ENCODE assay signal across 11 mouse cellular contexts in genomic region chr16:26082831-26083230, GRCm38 (mm10). TPM values are rescaled to one million over a fixed set of nuclear protein-coding genes. Genes with fewer than 3 reads are reported as not detected.
DNase-seq lines count a peak whose midpoint lies in the region; ATAC-seq lines count a peak whose summit lies in the region.
"Had no signal": no experiment of that assay in that cellular context is flagged by ENCODE, and none has a peak within 500 bp of the region (broad histone marks: within the 10 kb centered on the region; RNA-seq: fewer than 3 reads in every experiment).

No protein-coding gene starts in this region.

- intact Hi-C loops in left cerebral cortex, postnatal 14 days (cut with DNase I), result no loop called here

- H3K9ac ChIP-seq in hindbrain, embryonic 16.5 days (ENCODE audit: low read depth, low read length), result no peak overlapping the region
- no peak overlapping the region for H3K9ac ChIP-seq in hindbrain, embryonic 12.5 days
- H3K9ac ChIP-seq in kidney, embryonic 15.5 days, result no peak overlapping the region
- H3K9ac ChIP-seq: hindbrain, embryonic 15.5 days had no signal

- no peaks in the 10 kb centered on the region for H3K27me3 ChIP-seq in hindbrain, embryonic 16.5 days (replicated peaks; ENCODE audit: control insufficient read depth, insufficient read depth, low read length)
- no peaks in the 10 kb centered on the region for H3K27me3 ChIP-seq in hindbrain, embryonic 12.5 days
- no peaks in the 10 kb centered on the region for H3K27me3 ChIP-seq in kidney, embryonic 15.5 days
- H3K27me3 ChIP-seq: hindbrain, embryonic 15.5 days; megakaryocyte, embryonic 14.5 days had no signal

- H3K27ac ChIP-seq in hindbrain, embryonic 16.5 days (ENCODE audit: low read depth, low read length), result no peak overlapping the region
- no peak overlapping the region for H3K27ac ChIP-seq in hindbrain, embryonic 12.5 days
- peak overlapping the region; percentile 63 for H3K27ac ChIP-seq in kidney, embryonic 15.5 days
- H3K27ac ChIP-seq: hindbrain, embryonic 15.5 days had no signal

- 75% methylated on average over 1 of the region's 1 CpGs for WGBS in hindbrain, embryonic 16.5 days
- WGBS in hindbrain, embryonic 12.5 days, result 87% methylated on average over 1 of the region's 1 CpGs
- 57% methylated on average over 1 of the region's 1 CpGs for WGBS in kidney, embryonic 15.5 days

- H3K4me1 ChIP-seq in hindbrain, embryonic 16.5 days (ENCODE audit: control insufficient read depth, insufficient read depth, low read depth, low read length), result no peaks in the 10 kb centered on the region
- peaks cover 11% of the 10 kb centered on the region for H3K4me1 ChIP-seq in hindbrain, embryonic 12.5 days
- peaks cover 38% of the 10 kb centered on the region for H3K4me1 ChIP-seq in kidney, embryonic 15.5 days

- H3K4me3 ChIP-seq in hindbrain, embryonic 16.5 days (ENCODE audit: low read length), result no peak overlapping the region
- H3K4me3 ChIP-seq in hindbrain, embryonic 12.5 days, result no peak overlapping the region
- no peak overlapping the region for H3K4me3 ChIP-seq in kidney, embryonic 15.5 days (replicated peaks)
- H3K4me3 ChIP-seq: hindbrain, embryonic 15.5 days; megakaryocyte, embryonic 14.5 days had no signal

- H3K4me2 ChIP-seq in hindbrain, embryonic 16.5 days (ENCODE audit: low read length), result no peak overlapping the region
- H3K4me2 ChIP-seq in hindbrain, embryonic 12.5 days (replicated peaks), result no peak overlapping the region
- no peak overlapping the region for H3K4me2 ChIP-seq in kidney, embryonic 15.5 days
- H3K4me2 ChIP-seq: hindbrain, embryonic 15.5 days had no signal

- no peaks in the 10 kb centered on the region for H3K9me3 ChIP-seq in hindbrain, embryonic 16.5 days (ENCODE audit: control insufficient read depth, low read length)
- no peaks in the 10 kb centered on the region for H3K9me3 ChIP-seq in hindbrain, embryonic 12.5 days (replicated peaks)
- H3K9me3 ChIP-seq in kidney, embryonic 15.5 days (replicated peaks), result no peaks in the 10 kb centered on the region
- H3K9me3 ChIP-seq: hindbrain, embryonic 15.5 days; megakaryocyte, embryonic 14.5 days had no signal

- ATAC-seq in hindbrain, embryonic 16.5 days, result 0 out of 2 replicates have a peak, but pooled peaks have one; percentile 24
- ATAC-seq in hindbrain, embryonic 12.5 days (ENCODE audit: low FRiP score), result no peak
- peak; percentile 69 for ATAC-seq in kidney, embryonic 15.5 days (replicated peaks; ENCODE audit: low FRiP score)
- ATAC-seq in inflammation-experienced regulatory T-cells, adult 6 months, result no peak
- ATAC-seq: forebrain, embryonic 14.5 days had no signal

- H3K36me3 ChIP-seq in hindbrain, embryonic 16.5 days (ENCODE audit: control insufficient read depth, insufficient read depth, low read length), result no peaks in the 10 kb centered on the region
- no peaks in the 10 kb centered on the region for H3K36me3 ChIP-seq in hindbrain, embryonic 12.5 days
- H3K36me3 ChIP-seq in kidney, embryonic 15.5 days, result no peaks in the 10 kb centered on the region
- H3K36me3 ChIP-seq: hindbrain, embryonic 15.5 days had no signal

- peak; percentile 44 for DNase-seq in NIH3T3 (ENCODE audit: low read depth)
- DNase-seq in heart, adult 9 months (ENCODE audit: low spot score in 2 of 2), result peak; percentile 13 to 23
- no peak for DNase-seq in left cerebral cortex, postnatal 14 days (ENCODE audit: low spot score in 2 of 2)
- no peak for DNase-seq in right cerebral cortex, postnatal 36 days (ENCODE audit: low spot score in 2 of 2)

RNA-seq across cellular contexts. Expression of gene P3h2, which starts 22.8 kb away (rescaled TPM):
- polyA plus RNA-seq in hindbrain, embryonic 16.5 days (2015; fragmentation: Nextera tagmentation; extraction: Ambion mirVana), result 0.81 and 1.5 TPM in 2 replicates
- 2.3 and 3.5 TPM in 2 replicates for polyA plus RNA-seq in hindbrain, embryonic 12.5 days (2016; fragmentation: Nextera tagmentation; extraction: Ambion mirVana)
- 7.5 and 8.7 TPM in 2 replicates for polyA plus RNA-seq in kidney, embryonic 15.5 days (2015; fragmentation: Nextera tagmentation; extraction: Ambion mirVana)
- total RNA-seq in left cerebral cortex, postnatal 14 days (2021), result 1 to 10 TPM; 3.6 to 3.8 TPM
- under 1 TPM in 1 of 3 experiments, not detected in 2; 0.29 TPM for polyA plus RNA-seq in inflammation-experienced regulatory T-cells, adult 6 months (2017; shearing (Covaris generic))

Comparison
In these comparisons a context has a peak if more than half of its experiments do, and no peak if none do; other contexts are left out.
1. ATAC-seq: peak in hindbrain, embryonic 16.5 days (single experiment) and kidney, embryonic 15.5 days (single experiment); none in hindbrain, embryonic 12.5 days (single experiment) and inflammation-experienced regulatory T-cells, adult 6 months (single experiment).
2. DNase-seq: peak in NIH3T3 (single experiment) and heart, adult 9 months (2 of 2); none in left cerebral cortex, postnatal 14 days (0 of 2) and right cerebral cortex, postnatal 36 days (0 of 2).